Mouse (Mus musculus): Measurements from ENCODE around the gene Pip5k1b. TPM values are rescaled to one million over a fixed set of nuclear protein-coding genes. Genes with fewer than 3 reads are reported as not detected.

Gene Pip5k1b
- polyA plus RNA-seq, 1 experiment from 2014 or later = 18.2 TPM

GRCm38 (mm10) chr19:24523476-24524313, 32.0 kb downstream of the Pip5k1b start:
- 69% methylated on average over 15 of the region's 15 CpGs for WGBS
- Histone ChIP-seq H3K4me1 (replicated peaks) (peaks cover 16% of the 10 kb centered on the region), H3K4me3 (replicated peaks) (no peak overlapping the region), H3K9me3 (no peaks in the 10 kb centered on the region), H3K27ac (peak overlapping the region; percentile 55; the same call in 1 of the 2 replicates), H3K4me2 (replicated peaks) (no peak overlapping the region), H3K36me3 (no peaks in the 10 kb centered on the region), H3K9ac (no peak overlapping the region), H3K27me3 (replicated peaks) (no peaks in the 10 kb centered on the region)
- 0 out of 2 replicates have a peak, but pooled peaks have one; percentile 6 for ATAC-seq

DNA sequence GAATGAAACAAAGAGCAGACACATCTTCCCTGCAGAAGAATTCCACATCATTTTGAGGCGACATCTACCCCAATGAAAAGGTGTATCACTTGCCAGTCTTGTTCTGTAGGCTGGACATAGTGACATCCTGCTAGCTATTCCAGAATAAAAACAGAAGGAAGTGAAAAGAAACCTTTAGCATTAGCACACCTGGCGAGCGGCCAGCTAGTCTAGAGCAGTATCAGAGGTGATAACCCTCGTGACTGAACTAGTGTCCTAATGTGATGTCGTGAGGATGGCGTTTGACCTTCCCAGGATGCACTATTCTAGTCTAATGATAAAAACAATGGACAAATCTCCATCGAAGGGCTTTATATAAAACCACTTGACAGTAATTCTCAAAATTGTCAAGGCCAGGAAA, 33.7 kb downstream of the Pip5k1b start:
- Histone ChIP-seq H3K4me2 (replicated peaks) (no peak overlapping the region), H3K9ac (no peak overlapping the region), H3K4me1 (replicated peaks) (peaks cover 13% of the 10 kb centered on the region), H3K9me3 (no peaks in the 10 kb centered on the region), H3K27me3 (replicated peaks) (no peaks in the 10 kb centered on the region), H3K27ac (no peak overlapping the region), H3K4me3 (replicated peaks) (no peak overlapping the region), H3K36me3 (no peaks in the 10 kb centered on the region)
- ATAC-seq = no peak
- WGBS = 68% methylated on average over 7 of the region's 7 CpGs

DNA sequence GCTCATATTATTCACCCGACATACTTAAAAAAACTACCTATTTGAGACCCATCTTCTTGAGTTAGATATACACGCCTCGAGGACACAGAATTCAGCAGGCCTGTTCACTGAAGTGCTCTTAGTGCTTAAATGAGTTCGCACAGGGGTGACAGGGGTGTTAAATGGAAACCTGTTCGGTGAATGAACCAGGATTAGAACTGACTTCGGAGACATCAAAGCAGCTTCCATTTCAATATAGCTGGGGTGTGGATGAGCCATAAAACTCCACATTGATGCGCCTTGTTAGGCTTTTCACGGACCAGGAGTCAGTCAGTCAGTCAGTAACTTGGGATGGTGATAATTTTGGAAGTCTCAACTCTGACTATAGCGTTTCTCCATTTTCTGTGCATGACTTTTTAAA, 34.5 kb downstream of the Pip5k1b start:
- Histone ChIP-seq H3K4me3 (replicated peaks) (no peak overlapping the region), H3K4me1 (replicated peaks) (peaks cover 9% of the 10 kb centered on the region), H3K36me3 (no peaks in the 10 kb centered on the region), H3K27me3 (replicated peaks) (no peaks in the 10 kb centered on the region), H3K4me2 (replicated peaks) (0 out of 2 replicates have a peak overlapping the region, but pooled peaks have one; percentile 3), H3K9ac (no peak overlapping the region), H3K9me3 (no peaks in the 10 kb centered on the region), H3K27ac (peak overlapping the region; percentile 60)
- WGBS = 64% methylated on average over 9 of the region's 9 CpGs
- peak; percentile 20; the same call in 1 of the 2 replicates for ATAC-seq

- H3K4me2 ChIP-seq (replicated peaks) = peak overlapping the region; percentile 22
- no peak overlapping the region for H3K4me3 ChIP-seq (replicated peaks)
- H3K4me1 ChIP-seq (replicated peaks) = peaks cover 9% of the 10 kb centered on the region
- no peak overlapping the region for H3K9ac ChIP-seq
- no peaks in the 10 kb centered on the region for H3K36me3 ChIP-seq
- H3K9me3 ChIP-seq = no peaks in the 10 kb centered on the region
- peak; percentile 69 for ATAC-seq
- no peaks in the 10 kb centered on the region for H3K27me3 ChIP-seq (replicated peaks)
- H3K27ac ChIP-seq = peak overlapping the region; percentile 59
- 59% methylated on average over 6 of the region's 6 CpGs for WGBS
Measured at GRCm38 (mm10) chr19:24519732-24520409, 35.8 kb downstream of the Pip5k1b start.

DNA sequence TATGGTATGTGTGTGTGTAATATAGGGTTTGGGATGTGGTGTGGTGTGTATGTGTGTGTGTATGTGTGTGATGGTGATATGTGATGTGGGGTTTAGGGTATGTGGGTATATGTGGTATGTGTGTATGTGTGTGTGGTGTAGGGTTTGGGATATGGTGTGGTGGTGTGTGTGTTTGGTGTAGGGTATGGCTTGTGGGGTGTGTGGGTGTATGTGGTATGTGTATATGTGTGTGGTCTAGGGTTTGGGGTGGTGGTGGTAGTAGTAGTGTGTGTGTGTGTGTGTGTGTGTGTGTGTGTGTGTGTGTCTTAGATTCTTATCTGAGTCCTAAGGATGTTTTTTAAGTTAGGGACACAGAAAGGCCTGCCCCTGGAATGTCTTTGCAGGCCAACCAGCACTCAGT, 37.3 kb downstream of the Pip5k1b start:
- Histone ChIP-seq H3K27ac (no peak overlapping the region), H3K36me3 (no peaks in the 10 kb centered on the region), H3K9ac (no peak overlapping the region), H3K4me3 (replicated peaks) (no peak overlapping the region), H3K4me1 (replicated peaks) (peaks cover 8% of the 10 kb centered on the region), H3K27me3 (replicated peaks) (no peaks in the 10 kb centered on the region), H3K4me2 (replicated peaks) (no peak overlapping the region), H3K9me3 (no peaks in the 10 kb centered on the region)
- ATAC-seq = no peak

GRCm38 (mm10) chr19:24517057-24517456, 38.6 kb downstream of the Pip5k1b start:
- H3K36me3 ChIP-seq = no peaks in the 10 kb centered on the region
- H3K27ac ChIP-seq = no peak overlapping the region
- peaks cover 9% of the 10 kb centered on the region for H3K4me1 ChIP-seq (replicated peaks)
- no peaks in the 10 kb centered on the region for H3K27me3 ChIP-seq (replicated peaks)
- 45% methylated on average over 7 of the region's 7 CpGs for WGBS
- no peak for ATAC-seq
- no peak overlapping the region for H3K9ac ChIP-seq
- H3K4me2 ChIP-seq (replicated peaks) = no peak overlapping the region
- H3K4me3 ChIP-seq (replicated peaks) = no peak overlapping the region
- H3K9me3 ChIP-seq = no peaks in the 10 kb centered on the region

DNA sequence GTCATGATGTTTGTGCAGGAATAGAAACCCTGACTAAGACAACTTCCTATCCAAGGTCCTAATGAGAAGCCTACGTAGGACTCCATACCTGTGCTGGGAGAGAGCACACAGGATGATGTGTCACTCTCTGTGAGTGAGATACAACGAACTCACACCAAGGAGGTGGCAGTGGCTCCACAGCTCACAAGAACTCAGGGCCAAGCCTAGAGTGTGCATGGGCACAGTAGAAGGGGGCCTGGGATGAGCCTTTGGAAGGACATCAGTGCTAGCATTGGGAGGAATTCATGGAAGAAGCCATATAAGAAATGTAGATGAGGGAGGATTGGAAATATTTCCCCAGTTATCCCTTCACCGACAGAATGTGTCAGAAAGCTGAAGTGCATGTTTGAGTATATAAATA, 39.7 kb downstream of the Pip5k1b start:
- WGBS = 82% methylated on average over 3 of the region's 3 CpGs
- H3K36me3 ChIP-seq = no peaks in the 10 kb centered on the region
- no peaks in the 10 kb centered on the region for H3K9me3 ChIP-seq
- no peak for ATAC-seq
- H3K27me3 ChIP-seq (replicated peaks) = no peaks in the 10 kb centered on the region
- H3K27ac ChIP-seq = no peak overlapping the region
- peaks cover 9% of the 10 kb centered on the region for H3K4me1 ChIP-seq (replicated peaks)
- no peak overlapping the region for H3K9ac ChIP-seq
- no peak overlapping the region for H3K4me2 ChIP-seq (replicated peaks)
- H3K4me3 ChIP-seq (replicated peaks) = no peak overlapping the region

DNA sequence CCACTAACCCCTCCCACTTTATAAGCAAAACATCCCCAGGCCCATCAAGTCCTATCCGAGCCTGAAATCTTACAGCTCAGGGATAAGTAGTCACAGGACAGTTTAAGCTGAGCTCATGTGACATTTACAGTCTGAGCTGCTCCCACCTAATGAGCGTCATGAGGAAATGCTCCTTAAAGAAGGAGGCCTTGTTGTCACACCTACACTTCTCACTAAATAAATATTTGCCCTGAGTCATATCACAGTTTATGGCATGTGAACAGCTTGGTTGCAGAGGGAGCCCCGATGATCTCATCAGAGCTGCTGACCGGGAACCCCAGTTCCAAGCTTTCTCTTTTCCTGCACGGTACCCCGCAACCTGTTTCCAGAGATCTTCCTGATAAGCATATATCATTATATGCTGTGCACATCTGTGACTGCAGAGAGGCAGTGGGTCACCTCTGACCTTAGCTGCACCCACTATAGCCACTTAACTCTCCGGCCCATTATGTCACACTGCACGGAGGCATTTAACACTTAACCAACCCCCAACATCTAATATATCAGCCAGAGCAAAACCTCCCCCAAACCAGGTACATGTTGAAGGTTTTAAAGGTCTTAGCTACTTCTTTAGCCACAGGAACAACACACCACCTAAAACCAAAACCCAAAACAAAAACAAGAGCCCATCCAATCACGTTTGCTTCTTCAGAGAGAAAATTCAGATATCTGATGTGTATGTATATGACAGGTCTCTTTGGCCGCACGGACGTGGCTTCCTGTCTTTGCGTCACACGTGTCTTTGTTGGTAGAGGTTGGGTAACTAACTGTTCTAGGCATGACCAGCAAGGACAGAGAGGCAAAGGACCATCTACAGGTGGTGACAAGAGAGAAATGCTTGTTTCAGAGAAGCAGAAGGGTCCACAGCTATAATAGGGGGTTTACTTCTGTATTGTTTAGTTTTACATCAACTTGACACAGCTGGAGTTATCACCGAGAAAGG, 40.7 kb downstream of the Pip5k1b start:
- Histone ChIP-seq H3K4me2 (replicated peaks) (peak overlapping the region; percentile 43), H3K36me3 (no peaks in the 10 kb centered on the region), H3K27me3 (replicated peaks) (no peaks in the 10 kb centered on the region), H3K27ac (peak overlapping the region; percentile 32; the same call in 1 of the 2 replicates), H3K4me1 (replicated peaks) (peaks cover 6% of the 10 kb centered on the region), H3K9ac (no peak overlapping the region), H3K9me3 (no peaks in the 10 kb centered on the region), H3K4me3 (replicated peaks) (no peak overlapping the region)
- 62% methylated on average over 15 of the region's 15 CpGs for WGBS
- peak; percentile 91 for ATAC-seq

GRCm38 (mm10) chr19:24513105-24513843, 42.4 kb downstream of the Pip5k1b start:
- WGBS = 64% methylated on average over 20 of the region's 20 CpGs
- ATAC-seq = peak; percentile 21; the same call in 1 of the 2 replicates
- H3K4me2 ChIP-seq (replicated peaks) = no peak overlapping the region; the same call in 1 of the 2 replicates

DNA sequence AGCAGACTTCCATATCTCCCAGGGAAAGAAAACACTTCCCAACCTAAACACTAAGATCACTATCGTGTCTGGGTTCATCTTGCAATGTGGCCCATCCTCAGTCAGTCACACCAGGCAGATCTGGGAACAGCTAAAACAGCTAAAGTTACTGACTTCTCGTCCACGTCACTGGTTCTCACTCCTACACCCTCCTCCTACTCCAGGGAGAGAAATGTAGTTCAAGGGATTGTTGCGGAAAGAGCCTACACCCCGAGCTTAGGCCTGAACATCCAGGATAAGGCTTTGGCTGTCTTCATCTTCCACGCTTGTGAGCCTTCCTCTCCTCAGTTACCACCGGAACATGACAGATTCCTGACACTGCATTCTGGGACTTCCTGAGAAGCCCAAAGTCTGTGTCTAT, 43.7 kb downstream of the Pip5k1b start:
- Histone ChIP-seq H3K9me3 (no peaks in the 10 kb centered on the region), H3K4me2 (replicated peaks) (no peak overlapping the region), H3K27me3 (replicated peaks) (no peaks in the 10 kb centered on the region), H3K4me3 (replicated peaks) (no peak overlapping the region), H3K9ac (no peak overlapping the region), H3K4me1 (replicated peaks) (peaks cover 6% of the 10 kb centered on the region), H3K27ac (no peak overlapping the region), H3K36me3 (no peaks in the 10 kb centered on the region)
- no peak for ATAC-seq
- WGBS = 88% methylated on average over 7 of the region's 7 CpGs

More at GRCm38 (mm10) chr19:24513105-24513843, 42.4 kb downstream of the Pip5k1b start:
- Histone ChIP-seq H3K36me3 (no peaks in the 10 kb centered on the region), H3K27me3 (replicated peaks) (no peaks in the 10 kb centered on the region), H3K4me1 (replicated peaks) (peaks cover 6% of the 10 kb centered on the region), H3K9me3 (no peaks in the 10 kb centered on the region), H3K27ac (peak overlapping the region; percentile 41), H3K4me3 (replicated peaks) (no peak overlapping the region), H3K9ac (no peak overlapping the region)

GRCm38 (mm10) chr19:24509391-24509790, 46.3 kb downstream of the Pip5k1b start:
- H3K4me2 ChIP-seq (replicated peaks) = no peak overlapping the region
- no peaks in the 10 kb centered on the region for H3K36me3 ChIP-seq
- H3K27ac ChIP-seq = no peak overlapping the region
- no peak for ATAC-seq
- H3K4me1 ChIP-seq (replicated peaks) = peaks cover 6% of the 10 kb centered on the region
- no peak overlapping the region for H3K4me3 ChIP-seq (replicated peaks)
- no peaks in the 10 kb centered on the region for H3K27me3 ChIP-seq (replicated peaks)
- no peak overlapping the region for H3K9ac ChIP-seq
- 85% methylated on average over 6 of the region's 6 CpGs for WGBS
- no peaks in the 10 kb centered on the region for H3K9me3 ChIP-seq

Measured in intestine, embryonic 15.5 days (tissue).